Mouse (Mus musculus) cerebellum, adult 18-20 months (tissue): ENCODE data around the gene Mmel1.

Source experiments
- DNase-seq, 2 experiments: peaks; one replicate each; pipeline ENCODE4 v3.0.0; 2021

Gene Mmel1

GRCm38 (mm10) chr4:154941831-154942230 lies 72.4 kb downstream of the Mmel1 start:
- DNase-seq: no peak

- DNase-seq: no peak
Measured at GRCm38 (mm10) chr4:154942632-154943322, 73.4 kb downstream of the Mmel1 start.

GRCm38 (mm10) chr4:154943323-154944039 lies 74.1 kb downstream of the Mmel1 start:
- no peak for DNase-seq

- peak; percentile 80 to 92 for DNase-seq
Measured at GRCm38 (mm10) chr4:154944121-154944590, 74.8 kb downstream of the Mmel1 start.
